Mouse (Mus musculus) kidney, adult 10 weeks (tissue): ENCODE data around the gene Gm10477. TPM values are rescaled to one million over a fixed set of nuclear protein-coding genes. Genes with fewer than 3 reads are reported as not detected.

ENCODE experiments used
- polyA plus RNA-seq: library from polyadenylated mRNA; stranded (reverse); fragments of 350-450 nt; fragmentation: Illumina TruSeq; extraction: RNeasy Lipid Tissue Mini Kit (QIAGEN cat#74804); gene quantifications from one replicate; pipeline ENCODE4 v1.2.3, GENCODE M21; 2014; ENCODE audit warnings: low read depth, low replicate concordance

Gm10477 gene
- polyA plus RNA-seq, result not detected

GRCm38 (mm10) chrX:56524442-56524841 lies at the start of gene Gm10477:
Gene Gm10477 (plus strand): TSS chrX:56524742.

GRCm38 (mm10) chrX:56549506-56549905 lies 25.0 kb downstream of the Gm10477 start, which contains the start of gene Gm648:
Gene Gm648 (minus strand): TSS chrX:56549606.

Other genes with a start within 250 kb of the Gm10477 start
- gene Zfp449, start 178.3 kb upstream of the Gm10477 start, polyA plus RNA-seq, result 9.9 TPM
- 0.36 TPM for gene Smim10l2a, start 150.2 kb upstream of the Gm10477 start, polyA plus RNA-seq
- gene Gm2174, start 76.8 kb upstream of the Gm10477 start, polyA plus RNA-seq, result not detected
- 33.9 TPM for gene Ints6l, start 69.9 kb upstream of the Gm10477 start, polyA plus RNA-seq
- not detected for gene Gm648, start 24.9 kb downstream of the Gm10477 start, polyA plus RNA-seq
- gene Mmgt1, start 73.3 kb downstream of the Gm10477 start, polyA plus RNA-seq, result 138 TPM
- gene Slc9a6, start 85.0 kb downstream of the Gm10477 start, polyA plus RNA-seq, result 65.3 TPM
- 167 TPM for gene Fhl1, start 207.0 kb downstream of the Gm10477 start, polyA plus RNA-seq